Mouse (Mus musculus): ENCODE measurements at regions not wholly inside any gene's neighbourhood (a gene's known extent, or its start where the extent isn't known, plus 50 kb on each side); places are given as distances from the start of the nearest gene placed in this dataset.

GRCm38 (mm10) chr13:110696549-110696948, 301.7 kb downstream of the Plk2 start:
- H3K27ac ChIP-seq: no peak overlapping the region
- H3K27me3 ChIP-seq: no peaks in the 10 kb centered on the region
- H3K36me3 ChIP-seq: no peaks in the 10 kb centered on the region
- no peak overlapping the region for H3K9ac ChIP-seq
- no peak overlapping the region for H3K4me2 ChIP-seq
- no peak overlapping the region for H3K4me3 ChIP-seq
- ATAC-seq (ENCODE audit: insufficient number of reproducible peaks, low FRiP score, low TSS enrichment, low read depth): no peak
- WGBS: 83% methylated on average over 5 of the region's 5 CpGs
- no peaks in the 10 kb centered on the region for H3K4me1 ChIP-seq
- no peaks in the 10 kb centered on the region for H3K9me3 ChIP-seq

- H3K27me3 ChIP-seq: no peaks in the 10 kb centered on the region
- no peak overlapping the region for H3K4me2 ChIP-seq
- H3K9ac ChIP-seq: no peak overlapping the region
- no peak overlapping the region for H3K27ac ChIP-seq
- H3K4me3 ChIP-seq: no peak overlapping the region
- H3K4me1 ChIP-seq: no peaks in the 10 kb centered on the region
- H3K9me3 ChIP-seq: no peaks in the 10 kb centered on the region
- 58% methylated on average over 2 of the region's 2 CpGs for WGBS
- no peaks in the 10 kb centered on the region for H3K36me3 ChIP-seq
- ATAC-seq (ENCODE audit: insufficient number of reproducible peaks, low FRiP score, low TSS enrichment, low read depth): no peak
Observed at GRCm38 (mm10) chr13:110704261-110704660, 309.4 kb downstream of the Plk2 start.

- 66% methylated on average over 4 of the region's 4 CpGs for WGBS
- no peaks in the 10 kb centered on the region for H3K4me1 ChIP-seq
- no peaks in the 10 kb centered on the region for H3K27me3 ChIP-seq
- no peak overlapping the region for H3K4me2 ChIP-seq
- H3K4me3 ChIP-seq: no peak overlapping the region
- ATAC-seq (ENCODE audit: insufficient number of reproducible peaks, low FRiP score, low TSS enrichment, low read depth): no peak
- H3K9ac ChIP-seq: no peak overlapping the region
- no peak overlapping the region for H3K27ac ChIP-seq
- H3K36me3 ChIP-seq: no peaks in the 10 kb centered on the region
- H3K9me3 ChIP-seq: no peaks in the 10 kb centered on the region
Observed at GRCm38 (mm10) chr13:110710847-110711246, 316.0 kb downstream of the Plk2 start.

GRCm38 (mm10) chr13:110712527-110712926, 317.7 kb downstream of the Plk2 start:
- Histone ChIP-seq H3K9ac (no peak overlapping the region), H3K4me3 (no peak overlapping the region), H3K4me2 (no peak overlapping the region), H3K4me1 (no peaks in the 10 kb centered on the region), H3K27me3 (no peaks in the 10 kb centered on the region), H3K36me3 (no peaks in the 10 kb centered on the region), H3K27ac (no peak overlapping the region), H3K9me3 (no peaks in the 10 kb centered on the region)
- ATAC-seq (ENCODE audit: insufficient number of reproducible peaks, low FRiP score, low TSS enrichment, low read depth): no peak
- 38% methylated on average over 3 of the region's 3 CpGs for WGBS

GRCm38 (mm10) chr13:110722170-110722569, 327.3 kb downstream of the Plk2 start:
- H3K4me1 ChIP-seq: peaks cover 6% of the 10 kb centered on the region; the same call in 1 of the 2 replicates
- H3K27ac ChIP-seq: no peak overlapping the region
- no peak overlapping the region for H3K9ac ChIP-seq
- H3K36me3 ChIP-seq: no peaks in the 10 kb centered on the region
- no peak overlapping the region for H3K4me2 ChIP-seq
- 59% methylated on average over 10 of the region's 10 CpGs for WGBS
- no peak overlapping the region for H3K4me3 ChIP-seq
- H3K9me3 ChIP-seq: no peaks in the 10 kb centered on the region
- no peak for ATAC-seq (ENCODE audit: insufficient number of reproducible peaks, low FRiP score, low TSS enrichment, low read depth)
- no peaks in the 10 kb centered on the region for H3K27me3 ChIP-seq

- WGBS: 34% methylated on average over 6 of the region's 6 CpGs
- no peaks in the 10 kb centered on the region for H3K27me3 ChIP-seq
- no peak overlapping the region for H3K9ac ChIP-seq
- ATAC-seq (ENCODE audit: insufficient number of reproducible peaks, low FRiP score, low TSS enrichment, low read depth): no peak
- no peaks in the 10 kb centered on the region for H3K9me3 ChIP-seq
- H3K36me3 ChIP-seq: no peaks in the 10 kb centered on the region
- H3K4me1 ChIP-seq: peaks cover 6% of the 10 kb centered on the region; the same call in 1 of the 2 replicates
- H3K27ac ChIP-seq: no peak overlapping the region
- no peak overlapping the region for H3K4me3 ChIP-seq
- H3K4me2 ChIP-seq: no peak overlapping the region
Observed at GRCm38 (mm10) chr13:110722752-110723151, 327.9 kb downstream of the Plk2 start.

GRCm38 (mm10) chr13:110724836-110725235, 330.0 kb downstream of the Plk2 start:
- H3K4me2 ChIP-seq: no peak overlapping the region
- peaks cover 6% of the 10 kb centered on the region; the same call in 1 of the 2 replicates for H3K4me1 ChIP-seq
- no peak overlapping the region for H3K4me3 ChIP-seq
- ATAC-seq (ENCODE audit: insufficient number of reproducible peaks, low FRiP score, low TSS enrichment, low read depth): no peak
- H3K9ac ChIP-seq: no peak overlapping the region
- H3K9me3 ChIP-seq: no peaks in the 10 kb centered on the region
- H3K27me3 ChIP-seq: no peaks in the 10 kb centered on the region
- H3K27ac ChIP-seq: no peak overlapping the region
- H3K36me3 ChIP-seq: no peaks in the 10 kb centered on the region
- 42% methylated on average over 2 of the region's 2 CpGs for whole genome bisulfite sequencing

GRCm38 (mm10) chr13:110725821-110726220, 331.0 kb downstream of the Plk2 start:
- Histone ChIP-seq H3K4me1 (peaks cover 6% of the 10 kb centered on the region; the same call in 1 of the 2 replicates), H3K9ac (no peak overlapping the region)

GRCm38 (mm10) chr13:110735511-110735910, 340.7 kb downstream of the Plk2 start:
- no peak overlapping the region for H3K4me3 ChIP-seq
- no peaks in the 10 kb centered on the region for H3K27me3 ChIP-seq
- H3K4me1 ChIP-seq: 0 out of 2 replicates have a peak, but pooled peaks cover 2% of the 10 kb centered on the region
- WGBS: 32% methylated on average over 5 of the region's 5 CpGs
- no peaks in the 10 kb centered on the region for H3K36me3 ChIP-seq
- no peaks in the 10 kb centered on the region for H3K9me3 ChIP-seq
- ATAC-seq (ENCODE audit: insufficient number of reproducible peaks, low FRiP score, low TSS enrichment, low read depth): no peak
- H3K4me2 ChIP-seq: no peak overlapping the region
- no peak overlapping the region for H3K27ac ChIP-seq
- H3K9ac ChIP-seq: no peak overlapping the region

More at GRCm38 (mm10) chr13:110725821-110726220, 331.0 kb downstream of the Plk2 start:
- ATAC-seq (ENCODE audit: insufficient number of reproducible peaks, low FRiP score, low TSS enrichment, low read depth): no peak
- Histone ChIP-seq H3K36me3 (no peaks in the 10 kb centered on the region), H3K9me3 (no peaks in the 10 kb centered on the region), H3K27ac (no peak overlapping the region), H3K4me3 (no peak overlapping the region), H3K27me3 (no peaks in the 10 kb centered on the region), H3K4me2 (no peak overlapping the region)
- 73% methylated on average over 3 of the region's 3 CpGs for WGBS

GRCm38 (mm10) chr13:110741576-110742206, 346.8 kb downstream of the Plk2 start:
- 72% methylated on average over 11 of the region's 11 CpGs for WGBS
- H3K9ac ChIP-seq: no peak overlapping the region
- H3K36me3 ChIP-seq: no peaks in the 10 kb centered on the region
- H3K27me3 ChIP-seq: no peaks in the 10 kb centered on the region
- H3K4me1 ChIP-seq: no peaks in the 10 kb centered on the region
- no peaks in the 10 kb centered on the region for H3K9me3 ChIP-seq
- H3K27ac ChIP-seq: no peak overlapping the region
- no peak overlapping the region for H3K4me3 ChIP-seq
- no peak overlapping the region for H3K4me2 ChIP-seq
- no peak for ATAC-seq (ENCODE audit: insufficient number of reproducible peaks, low FRiP score, low TSS enrichment, low read depth)

GRCm38 (mm10) chr13:110747223-110747868, 352.5 kb downstream of the Plk2 start:
- H3K9ac ChIP-seq: no peak overlapping the region
- H3K27ac ChIP-seq: no peak overlapping the region
- ATAC-seq (ENCODE audit: insufficient number of reproducible peaks, low FRiP score, low TSS enrichment, low read depth): no peak
- H3K27me3 ChIP-seq: no peaks in the 10 kb centered on the region
- H3K9me3 ChIP-seq: no peaks in the 10 kb centered on the region
- H3K4me2 ChIP-seq: no peak overlapping the region
- H3K36me3 ChIP-seq: no peaks in the 10 kb centered on the region
- H3K4me1 ChIP-seq: 0 out of 2 replicates have a peak, but pooled peaks cover 3% of the 10 kb centered on the region
- WGBS: 50% methylated on average over 6 of the region's 6 CpGs
- H3K4me3 ChIP-seq: no peak overlapping the region

GRCm38 (mm10) chr13:110752746-110753145, 357.9 kb downstream of the Plk2 start:
- no peak overlapping the region for H3K4me2 ChIP-seq
- WGBS: 80% methylated on average over 4 of the region's 4 CpGs
- no peaks in the 10 kb centered on the region for H3K4me1 ChIP-seq
- H3K27ac ChIP-seq: no peak overlapping the region
- no peaks in the 10 kb centered on the region for H3K36me3 ChIP-seq
- no peaks in the 10 kb centered on the region for H3K9me3 ChIP-seq
- H3K4me3 ChIP-seq: no peak overlapping the region
- no peaks in the 10 kb centered on the region for H3K27me3 ChIP-seq
- no peak for ATAC-seq (ENCODE audit: insufficient number of reproducible peaks, low FRiP score, low TSS enrichment, low read depth)
- H3K9ac ChIP-seq: no peak overlapping the region

All from limb, embryonic 15.5 days (tissue).